Mouse (Mus musculus): ENCODE measurements around the gene Gm16430.
"Not testable (repeated sequence)": the region's sequence is repeated elsewhere in the genome, so short reads cannot be mapped to it uniquely, and the experiment has no call there.

The Gm16430 gene

DNA sequence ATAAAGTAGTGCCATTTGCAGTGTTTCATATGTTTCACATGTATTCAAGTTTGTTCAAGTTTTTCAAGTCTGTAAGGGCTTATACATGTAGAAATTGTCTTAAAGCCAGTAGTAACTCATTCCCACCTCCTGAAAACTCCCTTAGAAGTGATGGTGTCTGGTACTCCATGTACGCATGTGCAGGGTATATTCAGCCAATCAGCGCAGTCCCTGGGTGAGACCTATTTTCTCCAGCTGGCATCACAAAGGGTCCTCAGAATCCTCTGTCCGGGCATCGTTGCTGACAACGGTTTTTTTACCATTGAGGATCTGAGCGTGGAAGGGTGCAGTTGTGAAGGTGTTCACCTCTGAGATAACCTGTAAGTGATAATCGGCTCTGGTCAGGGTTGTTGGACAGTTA, at the start of gene Gm16430:
TSS of gene Gm16430 (plus strand) at position 301 of the 400 bp plus-strand sequence.
- not testable (repeated sequence) for DNase-seq

Data from cerebellum, adult 11 months (tissue).